Mouse (Mus musculus) cerebellum, adult 11-12 months (tissue): Measurements from ENCODE around the gene Mef2b.
A peak's percentile ranks its signal among the peaks of the same experiment; 100 is the strongest.
"Not testable (repeated sequence)": the region's sequence is repeated elsewhere in the genome, so short reads cannot be mapped to it uniquely, and the experiment has no call there.

ENCODE experiments used
- DNase-seq: peaks from one replicate; pipeline ENCODE4 v3.0.0; 2022

Gene Mef2b

DNA sequence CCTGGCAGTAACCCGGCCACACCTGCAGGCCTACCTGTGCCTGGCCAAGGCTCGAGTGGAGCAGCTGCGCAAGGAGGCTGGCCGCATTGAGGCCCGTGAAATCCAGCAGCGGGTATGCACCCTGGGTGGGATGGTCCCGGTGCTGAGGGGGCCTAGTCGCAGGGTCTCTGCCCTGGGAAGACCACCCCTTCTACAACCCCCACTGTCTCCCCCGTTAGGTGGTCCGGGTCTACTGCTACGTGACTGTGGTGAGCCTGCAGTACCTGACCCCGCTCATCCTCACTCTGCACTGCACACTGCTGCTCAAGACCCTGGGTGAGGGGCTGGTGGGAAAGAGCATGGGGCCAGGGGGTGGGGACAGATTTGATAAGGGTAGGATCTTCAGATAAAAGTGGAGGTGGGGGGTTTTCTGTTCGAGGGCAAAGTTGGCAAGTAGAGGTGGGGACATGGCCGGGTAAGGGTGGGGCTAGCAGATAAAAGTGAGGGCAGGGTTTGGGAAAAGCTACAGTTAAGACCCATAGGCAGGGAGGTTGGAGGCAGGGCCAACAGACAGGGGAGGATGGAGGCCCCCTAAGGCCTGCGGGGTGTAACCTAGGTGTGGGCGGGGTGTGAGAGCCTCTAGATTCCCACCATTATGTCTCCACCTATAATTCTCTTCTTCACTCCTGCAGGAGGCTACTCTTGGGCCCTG is 41.8 kb downstream of the Mef2b start:
- DNase-seq = no peak

DNA sequence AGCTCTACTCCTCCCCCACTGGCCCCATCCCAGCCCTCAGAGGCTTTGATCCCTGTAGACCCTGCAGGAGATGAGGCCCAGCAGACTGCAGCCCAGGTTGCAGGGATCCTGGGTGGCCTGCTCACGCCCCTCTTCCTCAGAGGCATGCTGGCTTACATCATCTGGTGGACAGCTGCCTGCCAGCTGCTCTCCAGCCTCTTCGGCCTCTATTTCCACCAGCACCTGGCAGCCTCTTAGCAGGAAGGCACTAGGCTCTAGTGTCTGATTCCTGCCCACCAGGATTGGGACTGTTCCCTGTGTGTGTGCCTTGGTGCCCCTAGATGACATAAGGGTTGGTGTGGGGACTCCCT is 42.4 kb downstream of the Mef2b start:
- no peak for DNase-seq

DNA sequence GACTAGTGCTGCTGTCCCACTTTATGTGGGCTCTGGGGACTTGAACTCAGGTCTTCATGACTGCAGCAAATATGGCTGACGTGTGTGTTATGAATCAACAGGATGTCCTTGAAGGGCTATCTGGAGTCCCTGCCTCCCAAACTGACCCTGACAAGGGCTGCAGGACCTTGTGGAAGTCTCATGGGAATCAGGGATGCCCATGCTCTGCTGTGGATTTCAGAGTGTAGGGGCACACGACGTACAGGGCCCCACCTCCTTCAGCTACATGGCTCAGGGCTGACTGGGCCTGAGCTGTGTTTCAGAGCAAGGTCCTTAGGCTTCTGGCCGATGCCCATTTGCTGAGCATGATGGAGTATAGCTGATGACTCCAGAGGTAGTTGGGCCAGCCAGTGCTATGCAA is 43.7 kb downstream of the Mef2b start:
- no peak for DNase-seq

GRCm38 (mm10) chr8:70188707-70189106 is 49.2 kb downstream of the Mef2b start:
- no peak for DNase-seq

- no peak for DNase-seq
These were observed 53.7 kb downstream of the Mef2b start for GRCm38 (mm10) chr8:70193238-70193637.

DNA sequence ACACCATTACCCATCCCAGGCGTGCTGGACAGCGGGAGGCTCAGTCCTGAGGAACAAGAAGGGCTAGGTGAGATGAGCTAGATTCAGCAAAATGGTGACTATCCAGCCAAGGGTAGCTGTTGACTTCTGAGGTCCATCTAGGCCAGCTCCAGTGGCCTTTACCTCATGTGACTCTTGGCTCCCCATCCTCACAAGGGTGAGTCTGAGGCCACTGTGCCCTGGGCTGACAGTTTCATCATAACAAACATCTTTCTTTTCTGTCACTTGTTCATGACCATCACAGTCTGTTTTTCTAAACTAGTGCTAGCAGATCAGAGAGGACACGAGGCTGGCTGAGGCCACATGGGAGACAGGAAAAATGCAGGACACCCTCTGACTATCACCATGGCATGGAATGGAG is 54.7 kb downstream of the Mef2b start:
- no peak for DNase-seq

DNA sequence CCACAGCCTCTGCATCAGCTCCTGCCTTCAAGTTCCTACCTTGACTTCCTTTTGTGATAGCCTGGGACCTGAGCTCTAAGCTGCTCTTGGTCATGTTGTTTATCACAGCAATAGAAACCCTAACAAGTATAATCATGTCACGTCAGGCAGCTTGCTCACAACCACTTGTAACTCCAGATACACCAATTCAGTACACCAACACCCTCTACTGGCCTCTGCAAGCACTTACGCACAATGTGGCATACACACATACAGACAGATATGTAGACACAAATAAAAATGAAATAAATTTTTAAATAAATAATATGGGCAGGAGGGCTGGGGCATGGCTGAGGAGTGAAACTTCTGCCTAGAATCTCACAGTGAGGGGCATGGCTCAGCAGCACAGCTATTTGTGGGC is 56.3 kb downstream of the Mef2b start:
- DNase-seq = no peak

DNA sequence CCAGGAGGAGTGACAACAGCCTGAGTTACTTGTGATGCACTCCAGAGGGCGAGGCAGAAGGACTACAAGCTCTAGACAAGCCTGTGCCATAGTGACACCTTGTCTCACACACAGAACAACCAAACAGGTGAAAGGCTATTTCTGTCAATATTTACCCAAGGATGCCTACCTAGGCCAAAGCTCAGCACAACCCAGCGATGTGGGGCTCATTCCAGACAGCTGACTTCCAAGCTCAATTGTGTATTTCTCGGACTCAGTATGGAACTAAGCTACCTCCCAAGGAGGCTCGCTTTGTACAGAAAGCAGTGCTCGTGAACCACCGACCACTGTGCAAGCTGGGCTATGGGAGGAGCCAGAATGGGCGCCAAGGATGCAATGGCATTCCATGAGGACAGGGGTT is 58.1 kb downstream of the Mef2b start:
- DNase-seq = no peak

GRCm38 (mm10) chr8:70200098-70200681 is 60.7 kb downstream of the Mef2b start:
- peak; percentile 77 for DNase-seq

DNA sequence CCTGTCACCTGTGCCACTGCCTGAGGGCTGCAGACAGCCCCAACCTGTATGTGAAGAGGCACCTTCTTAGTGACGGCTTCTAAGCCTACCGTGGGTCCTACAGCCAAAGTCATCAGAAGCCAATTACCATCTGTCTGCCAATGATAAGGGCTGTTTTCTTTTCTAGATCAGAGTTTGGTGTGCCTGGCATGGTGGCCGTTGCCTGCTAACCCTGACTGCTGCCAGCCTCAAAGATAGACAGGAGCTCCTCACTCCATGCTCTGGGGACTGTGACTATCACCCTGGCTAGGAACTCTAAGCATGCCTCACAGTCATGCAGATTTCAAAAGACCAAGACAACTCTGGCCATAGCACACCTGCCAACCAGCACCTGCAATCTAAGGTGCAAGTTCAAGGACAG is 61.9 kb downstream of the Mef2b start:
- DNase-seq = no peak

DNA sequence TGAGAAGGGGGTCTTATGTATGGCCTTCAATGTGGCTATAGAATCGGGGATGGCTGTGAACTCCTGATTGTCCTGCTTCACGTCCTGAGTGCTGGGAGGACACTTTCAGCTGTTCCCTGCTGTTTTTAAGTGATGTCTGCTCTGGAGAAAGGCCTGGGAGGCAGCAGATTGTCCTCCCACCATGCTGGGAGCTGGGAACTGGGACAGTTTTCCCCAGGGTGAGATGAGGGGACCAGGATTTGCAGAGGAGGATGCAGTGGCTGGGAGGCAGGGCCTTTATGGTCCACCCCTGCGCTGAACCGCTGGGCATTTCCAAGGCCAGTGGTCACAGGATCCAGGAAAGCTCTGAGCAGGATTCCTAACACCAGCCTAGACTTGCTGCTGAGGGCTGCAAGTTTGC is 63.6 kb downstream of the Mef2b start:
- no peak for DNase-seq

- DNase-seq = no peak
These were observed 65.2 kb downstream of the Mef2b start for GRCm38 (mm10) chr8:70204757-70205156.

DNA sequence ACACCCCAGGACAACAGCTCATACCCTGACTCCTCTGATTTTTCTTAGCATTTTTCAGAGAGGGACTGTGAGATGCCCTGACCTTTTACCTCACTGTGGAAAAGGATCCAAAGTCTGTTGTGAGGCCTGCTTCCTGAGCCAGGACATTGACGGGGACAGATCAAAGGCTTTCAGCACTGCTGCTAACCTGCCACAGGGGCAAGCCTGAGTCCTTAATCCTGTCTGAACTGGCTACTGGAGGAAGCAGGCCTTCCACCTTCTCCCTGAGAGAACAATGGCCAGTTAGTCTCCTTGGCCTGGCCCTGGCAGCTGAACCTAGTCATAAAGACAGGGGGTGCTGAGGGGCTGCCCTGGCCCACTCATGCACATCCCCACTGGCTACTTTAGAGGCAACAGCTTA is 68.6 kb downstream of the Mef2b start:
- no peak for DNase-seq

- peak; percentile 53 for DNase-seq
These were observed 71.0 kb downstream of the Mef2b start for GRCm38 (mm10) chr8:70210538-70210937.

- no peak for DNase-seq
These were observed 71.8 kb downstream of the Mef2b start for GRCm38 (mm10) chr8:70211275-70211674.

DNA sequence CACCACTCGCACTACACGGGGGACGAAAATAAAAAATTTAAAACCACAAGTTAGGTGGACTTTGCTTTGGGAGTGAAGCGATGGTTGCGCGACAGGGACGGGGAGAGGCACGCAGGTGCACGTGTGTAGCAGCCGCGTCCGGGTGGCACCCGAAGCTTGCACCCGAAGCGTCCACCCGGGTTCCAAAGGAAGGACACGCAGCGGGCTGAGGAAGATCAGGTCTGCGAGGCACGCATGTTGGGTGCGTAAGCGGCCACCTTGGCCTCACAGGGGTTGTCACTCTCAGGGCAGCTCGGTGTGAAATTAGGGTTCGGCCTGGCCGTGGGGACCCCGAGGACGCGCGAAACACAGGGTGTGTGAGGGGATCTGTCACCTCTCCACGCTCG is 72.2 kb downstream of the Mef2b start:
- DNase-seq = no peak

DNA sequence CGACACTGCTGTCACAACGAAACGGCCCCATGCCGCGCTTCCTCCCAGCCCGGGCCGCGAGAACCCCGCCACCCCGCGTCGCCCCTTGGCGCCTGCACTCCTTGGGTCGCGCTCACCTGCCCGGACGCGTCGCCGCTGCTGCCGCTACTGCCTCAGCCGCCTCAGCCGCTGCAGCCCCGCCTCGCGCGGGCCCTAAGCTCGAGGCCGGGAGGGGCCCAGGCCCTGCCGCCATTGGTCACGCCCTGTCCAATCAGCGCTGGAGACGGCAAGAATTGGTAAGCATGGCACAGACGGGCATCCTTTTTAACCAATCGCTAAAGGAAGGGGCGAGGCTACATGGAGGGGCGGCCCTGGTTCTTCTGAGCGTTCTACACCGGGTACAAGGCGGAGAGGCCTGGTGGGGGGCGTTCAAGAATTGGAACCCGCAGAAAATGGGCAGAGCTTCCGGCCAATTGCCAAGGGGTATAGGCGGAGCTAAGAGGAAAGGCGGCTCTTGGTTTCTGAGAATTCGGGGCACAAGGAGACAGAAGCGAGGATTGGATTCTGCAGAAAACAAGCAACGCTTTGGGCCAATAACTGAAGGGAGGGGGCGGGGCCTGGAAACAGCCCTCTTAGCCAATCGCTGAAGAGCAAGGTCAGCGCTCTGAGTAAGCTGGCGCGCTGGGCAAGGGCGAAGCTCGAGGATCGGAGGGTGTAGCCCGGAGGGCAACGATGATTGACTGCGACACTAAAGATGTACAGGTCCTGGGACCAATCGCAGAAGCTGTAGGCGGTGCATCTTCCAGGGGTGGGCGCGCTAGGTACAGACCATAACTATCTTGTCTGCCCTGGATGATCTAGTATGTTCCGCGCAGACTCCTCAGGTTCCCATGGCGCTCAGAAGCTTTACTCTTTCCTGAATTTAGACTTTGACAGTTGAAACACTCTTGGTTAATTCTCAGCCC is 72.9 kb downstream of the Mef2b start, which contains the start of gene Slc25a42:
Slc25a42 (minus strand) TSS at position 194 of the 944 bp plus-strand sequence.
- DNase-seq = peak; percentile 100

GRCm38 (mm10) chr8:70214411-70214810 is 74.9 kb downstream of the Mef2b start:
- no peak for DNase-seq

- DNase-seq = no peak
These were observed 75.6 kb downstream of the Mef2b start for GRCm38 (mm10) chr8:70215092-70215491.

DNA sequence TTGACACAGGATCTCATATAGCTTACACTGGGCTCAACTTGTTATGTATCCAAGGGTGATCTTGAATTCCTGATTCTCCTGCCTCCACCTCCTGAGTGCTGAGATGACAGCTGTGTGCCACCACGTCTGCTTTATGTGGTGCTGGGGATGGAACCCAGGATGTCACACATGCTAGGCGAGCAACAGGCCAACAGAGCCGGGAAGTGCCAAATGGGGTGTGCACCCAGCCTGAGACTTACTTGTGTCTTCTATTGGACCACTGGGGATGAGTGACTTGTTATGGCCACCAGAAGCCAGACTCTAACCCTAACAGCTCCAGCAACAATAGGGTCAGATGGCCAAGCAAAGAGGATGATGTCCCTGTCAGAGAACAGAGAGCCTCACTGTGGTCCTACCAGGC is 76.7 kb downstream of the Mef2b start:
- DNase-seq = not testable (repeated sequence)

- peak; percentile 85 for DNase-seq
These were observed 77.1 kb downstream of the Mef2b start for GRCm38 (mm10) chr8:70216566-70216965.
